Mouse (Mus musculus) liver, embryonic 14.5 days (tissue): Measurements from ENCODE around the gene 4933430I17Rik. TPM values are rescaled to one million over a fixed set of nuclear protein-coding genes. Genes with fewer than 3 reads are reported as not detected.

Experiments used
- ATAC-seq: fragments of 200-750 bp; cut with Nextera tagmentation; 2 replicates; pipeline ENCODE4 v1.8.0; 2017; ENCODE audit warnings: moderate number of reproducible peaks, mild to moderate bottlenecking, moderate library complexity; ENCODE audit not compliant: insufficient read depth
- DNase-seq, 3 experiments: peaks; one replicate each; pipeline ENCODE4 v3.0.0-alpha.2; 2012 to 2013; ENCODE audit warnings: low read depth in 3 of 3, low spot score in 3 of 3
- H3K27ac ChIP-seq: fragments of 300-500 bp; sonication (generic); 2 replicates; pipeline ENCODE4 v1.5.1; 2014; ENCODE audit warnings: moderate library complexity, mild to moderate bottlenecking, control low read depth, inconsistent platforms
- H3K27me3 ChIP-seq: fragments of 300-500 bp; sonication (generic); 2 replicates; pipeline ENCODE4 v1.6.1; 2014; ENCODE audit warnings: mild to moderate bottlenecking, low read length, moderate library complexity; ENCODE audit not compliant: control insufficient read depth, insufficient read depth
- H3K36me3 ChIP-seq: fragments of 300-500 bp; sonication (generic); replicated peaks from 2 replicates; pipeline ENCODE4 v1.6.1; 2014; ENCODE audit warnings: low read depth; ENCODE audit not compliant: control insufficient read depth, insufficient read depth
- H3K4me1 ChIP-seq, 2 experiments: fragments of 200-500 bp in 1 of 2; fragments of 300-500 bp in 1 of 2; sonication (generic) in 1 of 2; replicated peaks; 2 replicates each; pipeline ENCODE4 v1.6.1; 2012 to 2014; ENCODE audit warnings: antibody characterized with exemption in 1 of 2, inconsistent platforms in 1 of 2, low read length in 1 of 2; ENCODE audit not compliant: control insufficient read depth in 2 of 2, insufficient read depth in 2 of 2
- H3K4me2 ChIP-seq: fragments of 300-500 bp; sonication (generic); 2 replicates; pipeline ENCODE4 v1.6.1; 2014; ENCODE audit warnings: low read depth, mild to moderate bottlenecking, control low read depth, moderate library complexity
- H3K4me3 ChIP-seq, 2 experiments: fragments of 200-500 bp in 1 of 2; fragments of 300-500 bp in 1 of 2; sonication (generic) in 1 of 2; 2 replicates each; pipeline ENCODE4 v1.5.1; 2012 to 2014; ENCODE audit warnings: low read depth in 2 of 2, low read length in 2 of 2, mild to moderate bottlenecking in 2 of 2, control low read depth in 1 of 2, inconsistent platforms in 1 of 2, moderate library complexity in 1 of 2; ENCODE audit not compliant: insufficient read depth in 1 of 2
- H3K9ac ChIP-seq: fragments of 300-500 bp; sonication (generic); replicated peaks from 2 replicates; pipeline ENCODE4 v1.6.1; 2014; ENCODE audit warnings: mild to moderate bottlenecking, control low read depth, moderate library complexity
- H3K9me3 ChIP-seq: fragments of 300-500 bp; sonication (generic); 2 replicates; pipeline ENCODE4 v1.6.1; 2016; ENCODE audit warnings: low read length, mixed read lengths; ENCODE audit not compliant: control insufficient read depth
- CTCF ChIP-seq: IDR thresholded peaks from 2 replicates; pipeline ENCODE4 v1.5.1; 2016; ENCODE audit warnings: antibody characterized with exemption, low read depth, control low read depth
- EP300 ChIP-seq: IDR thresholded peaks from 2 replicates; pipeline ENCODE4 v1.6.1; 2016; ENCODE audit warnings: antibody characterized with exemption, low read depth
- WGBS: fragments of 180-500 bp; shearing (Covaris S2); extraction: QIAGEN DNeasy Blood & Tissue Kit; methylation state at CpG from one replicate; pipeline ENCODE4 v1.1.7; 2014; ENCODE audit not compliant: insufficient replicate concordance; 5-methylcytosine and 5-hydroxymethylcytosine counted together
- polyA plus RNA-seq, 2 experiments: library from polyadenylated mRNA; depleted of rRNA in 1 of 2; stranded (reverse) in 1 of 2; unstranded in 1 of 2; fragments of >200 nt; fragmentation: Nextera tagmentation in 1 of 2; extraction: Ambion mirVana in 1 of 2; gene quantifications; 2 replicates each; pipeline versions ENCODE4 v1.2.1 to v1.2.3; 2012 to 2014

The 4933430I17Rik gene
- polyA plus RNA-seq, 2 experiments: 0.12 to 0.20 TPM

- no peak for DNase-seq
- TF ChIP-seq EP300 (no peak), CTCF (no peak)
- Histone ChIP-seq H3K4me2 (no peak overlapping the region), H3K9me3 (no peaks in the 10 kb centered on the region), H3K27me3 (no peaks in the 10 kb centered on the region; the same call in 1 of the 2 replicates), H3K4me3 (no peak overlapping the region), H3K9ac (no peak overlapping the region), H3K27ac (no peak overlapping the region), H3K36me3 (peaks cover 5% of the 10 kb centered on the region), H3K4me1 (peaks cover 0 to 11% of the 10 kb centered on the region in 2 experiments)
- WGBS: 15% methylated on average over 4 of the region's 4 CpGs
- no peak for ATAC-seq
These were observed 2.5 kb downstream of the 4933430I17Rik start for GRCm38 (mm10) chr4:62527655-62528054.

GRCm38 (mm10) chr4:62533729-62534128, 8.6 kb downstream of the 4933430I17Rik start:
- peaks cover 0 to 4% of the 10 kb centered on the region in 2 experiments; a peak in 1 of 4 replicates for H3K4me1 ChIP-seq
- H3K9me3 ChIP-seq: no peaks in the 10 kb centered on the region
- no peak overlapping the region for H3K4me2 ChIP-seq
- no peak for TF ChIP-seq CTCF
- no peak for TF ChIP-seq EP300
- no peak overlapping the region for H3K4me3 ChIP-seq
- H3K27ac ChIP-seq: no peak overlapping the region
- no peak for DNase-seq
- no peak for ATAC-seq
- H3K36me3 ChIP-seq: no peaks in the 10 kb centered on the region
- 61% methylated on average over 6 of the region's 6 CpGs for WGBS
- H3K9ac ChIP-seq: no peak overlapping the region
- H3K27me3 ChIP-seq: no peaks in the 10 kb centered on the region; the same call in 1 of the 2 replicates

GRCm38 (mm10) chr4:62541802-62542201, 16.6 kb downstream of the 4933430I17Rik start:
- TF ChIP-seq EP300 (no peak), CTCF (no peak)

GRCm38 (mm10) chr4:62543782-62544181, 18.6 kb downstream of the 4933430I17Rik start:
- Histone ChIP-seq H3K27me3 (no peaks in the 10 kb centered on the region), H3K4me1 (no peaks in the 10 kb centered on the region), H3K9ac (no peak overlapping the region), H3K27ac (no peak overlapping the region), H3K9me3 (no peaks in the 10 kb centered on the region), H3K4me3 (no peak overlapping the region), H3K4me2 (no peak overlapping the region), H3K36me3 (no peaks in the 10 kb centered on the region)
- no peak for DNase-seq
- TF ChIP-seq CTCF: no peak
- TF ChIP-seq EP300: no peak
- 63% methylated on average over 6 of the region's 6 CpGs for WGBS
- ATAC-seq: no peak

More at GRCm38 (mm10) chr4:62541802-62542201, 16.6 kb downstream of the 4933430I17Rik start:
- WGBS: 60% methylated on average over 3 of the region's 3 CpGs
- H3K4me1 ChIP-seq: no peaks in the 10 kb centered on the region
- DNase-seq (no peak), ATAC-seq (no peak)
- no peaks in the 10 kb centered on the region for H3K36me3 ChIP-seq
- H3K27ac ChIP-seq: no peak overlapping the region
- H3K9me3 ChIP-seq: no peaks in the 10 kb centered on the region
- no peak overlapping the region for H3K4me3 ChIP-seq
- no peaks in the 10 kb centered on the region for H3K27me3 ChIP-seq
- H3K9ac ChIP-seq: no peak overlapping the region
- no peak overlapping the region for H3K4me2 ChIP-seq

- Histone ChIP-seq H3K4me3 (no peak overlapping the region), H3K9ac (no peak overlapping the region), H3K4me1 (no peaks in the 10 kb centered on the region), H3K27me3 (no peaks in the 10 kb centered on the region), H3K9me3 (no peaks in the 10 kb centered on the region), H3K4me2 (no peak overlapping the region), H3K36me3 (no peaks in the 10 kb centered on the region), H3K27ac (no peak overlapping the region)
- no peak for TF ChIP-seq EP300
- no peak for TF ChIP-seq CTCF
- no peak for DNase-seq
- no peak for ATAC-seq
These were observed 19.6 kb downstream of the 4933430I17Rik start for GRCm38 (mm10) chr4:62544801-62545200.
